Mouse (Mus musculus) Muller cell, postnatal 12 days (primary cell): ENCODE results near the gene Lurap1.

Experiments used
- DNase-seq: peaks from one replicate; pipeline ENCODE4 v3.0.0-alpha.2; 2015; ENCODE audit errors: inconsistent ontology term

Lurap1 gene

GRCm38 (mm10) chr4:116151238-116151637 is at the start of gene Lurap1:
TSS of gene Lurap1 (minus strand) at chr4:116151338.
- no peak for DNase-seq

- peak; percentile 26 for DNase-seq
These were observed 47.3 kb upstream of the Lurap1 start for GRCm38 (mm10) chr4:116198422-116198821.

- DNase-seq: no peak
These were observed 42.6 kb upstream of the Lurap1 start for GRCm38 (mm10) chr4:116193583-116194383.

- DNase-seq: no peak
These were observed 41.2 kb upstream of the Lurap1 start for GRCm38 (mm10) chr4:116192286-116192835.

GRCm38 (mm10) chr4:116185083-116185482 is 33.9 kb upstream of the Lurap1 start:
- no peak for DNase-seq

GRCm38 (mm10) chr4:116182745-116183144 is 31.6 kb upstream of the Lurap1 start:
- peak; percentile 58 for DNase-seq

- DNase-seq: peak; percentile 36
These were observed 30.9 kb upstream of the Lurap1 start for GRCm38 (mm10) chr4:116182079-116182478.

- peak; percentile 60 for DNase-seq
These were observed 26.0 kb upstream of the Lurap1 start for GRCm38 (mm10) chr4:116177140-116177539.

- peak; percentile 76 for DNase-seq
These were observed 25.4 kb upstream of the Lurap1 start for GRCm38 (mm10) chr4:116176543-116176988.

GRCm38 (mm10) chr4:116175711-116176542 is 24.8 kb upstream of the Lurap1 start:
- DNase-seq: peak; percentile 19

GRCm38 (mm10) chr4:116175136-116175535 is 24.0 kb upstream of the Lurap1 start:
- DNase-seq: no peak

GRCm38 (mm10) chr4:116174466-116175116 is 23.5 kb upstream of the Lurap1 start:
- DNase-seq: no peak

- no peak for DNase-seq
These were observed 22.6 kb upstream of the Lurap1 start for GRCm38 (mm10) chr4:116173752-116174151.

- no peak for DNase-seq
These were observed 21.9 kb upstream of the Lurap1 start, which contains the start of the genes 1700042G07Rik and Gm49337 for GRCm38 (mm10) chr4:116173072-116173471. TSS of gene 1700042G07Rik (plus strand) at chr4:116173372. TSS of gene Gm49337 (plus strand) at chr4:116173384.

- DNase-seq: no peak
These were observed 18.2 kb upstream of the Lurap1 start for GRCm38 (mm10) chr4:116169353-116169672.

- DNase-seq: peak; percentile 33
These were observed 17.6 kb upstream of the Lurap1 start for GRCm38 (mm10) chr4:116168617-116169352.

- DNase-seq: no peak
These were observed 16.3 kb upstream of the Lurap1 start, which contains the start of gene Tspan1 for GRCm38 (mm10) chr4:116167404-116167803. TSS of gene Tspan1 (minus strand) at chr4:116167601.

- DNase-seq: no peak
These were observed 14.7 kb upstream of the Lurap1 start for GRCm38 (mm10) chr4:116165708-116166407.

- DNase-seq: no peak
These were observed 13.8 kb upstream of the Lurap1 start for GRCm38 (mm10) chr4:116164759-116165554.
